Mouse (Mus musculus) layer of hippocampus, postnatal 14 days (tissue): ENCODE results near the gene Cmtm2b. TPM values are rescaled to one million over a fixed set of nuclear protein-coding genes. Genes with fewer than 3 reads are reported as not detected.
"Not testable (repeated sequence)": the region's sequence is repeated elsewhere in the genome, so short reads cannot be mapped to it uniquely, and the experiment has no call there.

Source experiments
- DNase-seq, 2 experiments: peaks; one replicate each; pipeline ENCODE4 v3.0.0; 2021 to 2022; ENCODE audit warnings: low spot score in 2 of 2, mixed read lengths in 1 of 2
- long read RNA-seq, 2 experiments: library from polyadenylated mRNA; stranded (forward); transcript quantifications; one replicate each; pipeline ENCODE4 v2.0.0; 2021
- total RNA-seq, 2 experiments: library from RNA; stranded (reverse); gene quantifications; 2 replicates each; pipeline ENCODE4 v1.2.3; 2021

Cmtm2b gene
- total RNA-seq, result not detected
- long read RNA-seq, experiment 1, result 0 reads
- long read RNA-seq, experiment 2, result 0 reads

DNA sequence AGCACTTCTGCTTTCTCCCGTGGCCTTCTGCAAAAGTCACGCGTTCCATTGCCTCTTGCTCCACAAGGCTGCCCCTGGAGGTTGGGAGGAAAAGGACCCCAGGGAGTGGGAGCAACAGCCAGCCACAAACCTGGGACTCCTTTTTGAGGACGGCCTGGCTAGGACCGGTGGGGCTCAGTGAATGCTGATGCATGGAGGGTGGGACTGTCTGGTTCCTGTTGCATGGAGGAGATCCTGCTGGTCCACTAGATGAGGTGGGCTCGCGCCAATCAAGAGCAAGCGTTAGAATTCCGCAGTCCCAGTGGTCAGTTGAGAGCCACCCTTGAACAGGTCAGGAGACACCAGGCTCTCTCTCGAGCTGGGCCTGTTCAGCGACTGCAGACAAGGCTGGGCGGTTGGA lies at the start of gene Cmtm2b:
Gene Cmtm2b, plus strand, starts transcription at position 301 of the 400 bp plus-strand sequence.
- not testable (repeated sequence) for DNase-seq

- not testable (repeated sequence) for DNase-seq
Observed at GRCm38 (mm10) chr8:104293081-104293480, 28.9 kb upstream of the Cmtm2b start, which contains the start of gene Cmtm2a. Gene Cmtm2a, minus strand, starts transcription at chr8:104293181.

DNA sequence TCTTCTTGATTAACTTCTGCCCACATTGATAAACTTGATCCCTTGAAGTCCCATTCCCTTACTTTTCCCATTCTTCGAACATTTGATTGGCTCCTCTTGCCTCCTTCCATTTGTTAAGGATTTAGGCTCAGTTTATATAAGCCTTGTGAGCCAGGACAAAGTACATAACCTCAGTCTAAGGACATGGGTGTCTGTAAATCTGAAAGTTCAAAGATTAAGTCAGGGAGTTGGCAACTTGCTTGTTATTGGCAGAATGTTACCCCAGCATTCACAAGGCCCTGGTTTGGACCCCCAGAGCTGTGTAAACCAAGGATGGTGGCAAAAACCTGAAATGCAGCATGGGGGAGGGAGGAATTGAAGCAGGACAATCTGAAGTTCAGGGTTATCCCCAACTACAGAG lies 27.6 kb upstream of the Cmtm2b start:
- DNase-seq, result no peak

- peak; percentile 16 to 40 for DNase-seq
Observed at GRCm38 (mm10) chr8:104301577-104301976, 20.5 kb upstream of the Cmtm2b start.

- DNase-seq, result not testable (repeated sequence)
Observed at GRCm38 (mm10) chr8:104302536-104302935, 19.5 kb upstream of the Cmtm2b start.

- DNase-seq, result no peak
Observed at GRCm38 (mm10) chr8:104304962-104305361, 17.1 kb upstream of the Cmtm2b start.

DNA sequence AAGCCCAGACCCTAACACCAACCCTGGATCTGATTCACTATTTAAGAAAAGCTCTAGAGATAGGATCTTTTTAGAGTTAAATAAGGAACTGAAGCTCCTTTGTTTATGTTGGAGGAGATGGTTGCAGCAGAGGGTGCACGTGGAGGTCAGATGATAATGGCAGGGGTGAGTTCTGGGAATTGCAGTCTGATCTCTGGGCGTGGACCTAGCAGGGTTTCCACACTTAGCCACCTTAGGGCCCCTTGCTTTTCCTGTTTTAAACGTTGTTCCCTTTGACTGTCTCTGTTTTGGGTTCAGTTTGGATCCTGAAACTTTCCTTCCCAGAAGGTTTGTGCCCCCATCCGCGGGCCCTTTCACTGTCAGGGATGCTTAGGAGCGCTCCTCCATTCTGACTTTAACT lies 13.7 kb upstream of the Cmtm2b start:
- DNase-seq, result not testable (repeated sequence)

DNA sequence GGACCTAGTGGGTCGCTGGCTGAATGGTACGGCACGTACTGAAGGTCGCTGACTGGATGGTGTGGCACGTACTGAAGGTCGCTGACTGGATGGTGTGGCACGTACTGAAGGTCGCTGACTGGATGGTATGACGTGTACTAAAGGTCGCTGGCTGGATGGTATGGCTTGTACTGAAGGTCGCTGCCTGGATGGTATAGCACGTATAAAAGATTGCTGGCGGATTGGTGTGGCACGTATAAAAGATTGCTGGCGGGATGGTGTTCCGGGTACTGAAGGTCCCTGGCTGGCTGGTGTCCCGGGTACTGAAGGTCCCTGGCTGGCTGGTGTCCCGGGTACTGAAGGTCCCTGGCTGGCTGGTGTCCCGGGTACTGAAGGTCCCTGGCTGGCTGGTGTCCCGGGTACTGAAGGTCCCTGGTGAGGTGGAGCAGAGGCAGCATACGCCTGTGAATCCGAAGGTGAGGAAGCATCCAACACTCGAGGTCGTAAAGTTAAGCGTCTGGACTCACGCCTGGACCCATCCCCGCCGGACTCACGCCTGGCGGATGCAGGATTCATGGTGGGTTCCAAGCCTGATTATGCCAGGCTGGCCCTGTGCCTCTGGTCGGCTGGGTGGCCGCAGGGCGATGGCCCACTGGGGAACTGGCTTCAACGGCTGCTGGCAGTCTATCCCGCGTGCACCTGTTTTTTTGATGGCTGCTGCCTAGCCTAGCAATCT lies 12.4 kb upstream of the Cmtm2b start, which contains the start of the genes Gm45711 and Cmtm1:
Gene Gm45711, minus strand, starts transcription at position 641 of the 715 bp plus-strand sequence.
Gene Cmtm1, minus strand, starts transcription at position 705 of the 715 bp plus-strand sequence.
- DNase-seq, result peak; percentile 31 to 52

GRCm38 (mm10) chr8:104312023-104312422 lies 10.0 kb upstream of the Cmtm2b start:
- not testable (repeated sequence) for DNase-seq

DNA sequence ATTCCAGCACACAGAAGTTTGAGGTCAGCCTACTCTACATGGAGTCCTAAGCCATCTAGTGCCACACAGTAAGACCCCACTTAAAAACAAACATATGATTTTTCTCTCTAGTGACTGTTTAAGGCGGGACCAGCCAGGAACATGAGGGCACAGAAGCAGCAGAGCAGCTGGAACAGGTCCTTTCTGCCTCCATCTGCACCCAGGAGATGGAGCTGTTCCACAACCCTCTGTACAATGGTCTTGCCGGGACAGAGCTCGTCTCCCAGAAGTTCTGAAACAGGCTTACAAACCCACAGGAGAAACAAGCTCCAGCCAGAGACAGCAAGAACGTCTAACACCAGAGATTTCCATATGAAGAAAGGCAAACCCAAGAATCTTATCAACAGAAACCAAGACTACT lies 8.7 kb upstream of the Cmtm2b start:
- DNase-seq, result no peak

- DNase-seq, result not testable (repeated sequence)
Observed at GRCm38 (mm10) chr8:104321267-104321666, 763 bp upstream of the Cmtm2b start, which contains the start of gene Gm11020. Gene Gm11020, plus strand, starts transcription at chr8:104321567.

GRCm38 (mm10) chr8:104332665-104333631 lies 10.9 kb downstream of the Cmtm2b start:
- DNase-seq, result no peak

DNA sequence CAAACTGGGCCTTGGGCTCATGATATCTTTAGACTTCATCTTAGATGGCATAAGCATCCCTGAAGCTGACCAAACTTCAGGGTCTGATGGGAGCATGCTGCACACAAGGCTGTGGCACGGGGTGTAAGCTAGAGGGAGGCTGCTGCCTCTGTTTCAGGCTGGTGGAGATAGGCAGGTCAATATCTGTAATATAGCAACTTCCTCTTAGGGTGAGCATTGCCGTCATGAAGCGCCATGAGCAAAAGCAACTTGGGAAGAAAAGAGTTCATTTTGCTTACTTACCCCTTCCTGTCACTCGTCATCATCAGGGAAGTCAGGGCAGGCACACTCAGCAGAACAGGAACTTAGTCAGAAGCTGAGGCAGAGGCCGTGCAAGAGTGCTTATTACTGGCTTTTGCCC lies 11.8 kb downstream of the Cmtm2b start:
- no peak for DNase-seq

DNA sequence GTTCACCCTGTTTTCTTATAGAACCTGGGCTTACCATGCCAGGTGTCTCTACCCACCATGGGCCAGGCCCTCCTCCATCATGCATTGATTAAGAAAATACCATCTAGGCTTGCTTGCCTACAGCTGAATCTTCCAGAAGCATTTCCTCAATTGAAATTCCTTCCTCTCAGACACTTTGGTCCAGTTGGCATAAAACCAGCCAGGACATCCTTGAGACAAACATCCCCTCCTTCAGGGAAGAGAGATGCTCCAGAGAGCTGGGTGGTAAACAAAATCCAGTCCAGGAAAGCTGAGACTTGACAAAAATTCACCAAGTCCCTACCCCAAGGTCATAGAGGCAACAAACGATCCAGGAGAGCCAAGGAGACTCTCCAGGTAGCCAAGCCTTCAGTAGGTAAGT lies 12.2 kb downstream of the Cmtm2b start:
- DNase-seq, result no peak

GRCm38 (mm10) chr8:104336806-104337205 lies 14.8 kb downstream of the Cmtm2b start:
- DNase-seq, result no peak

DNA sequence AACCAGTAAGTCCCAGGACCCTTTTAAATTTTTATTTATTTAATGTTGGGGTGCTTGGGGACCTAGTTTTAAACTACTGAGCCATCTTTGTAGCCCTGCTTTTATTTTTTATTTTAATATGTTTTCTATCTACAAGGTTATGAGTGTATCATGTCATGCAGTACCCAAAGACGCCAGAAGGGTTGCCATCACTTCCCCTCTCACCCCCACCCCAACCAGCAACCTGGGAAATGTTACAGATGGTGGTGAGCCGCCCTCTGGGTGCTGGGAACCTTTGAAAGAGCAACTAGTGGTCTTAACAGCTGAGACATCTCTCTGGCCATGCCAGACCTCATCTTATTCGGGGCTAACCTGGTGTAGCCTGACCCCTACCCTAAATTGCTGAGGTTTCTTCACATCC lies 15.9 kb downstream of the Cmtm2b start:
- DNase-seq, result no peak

DNA sequence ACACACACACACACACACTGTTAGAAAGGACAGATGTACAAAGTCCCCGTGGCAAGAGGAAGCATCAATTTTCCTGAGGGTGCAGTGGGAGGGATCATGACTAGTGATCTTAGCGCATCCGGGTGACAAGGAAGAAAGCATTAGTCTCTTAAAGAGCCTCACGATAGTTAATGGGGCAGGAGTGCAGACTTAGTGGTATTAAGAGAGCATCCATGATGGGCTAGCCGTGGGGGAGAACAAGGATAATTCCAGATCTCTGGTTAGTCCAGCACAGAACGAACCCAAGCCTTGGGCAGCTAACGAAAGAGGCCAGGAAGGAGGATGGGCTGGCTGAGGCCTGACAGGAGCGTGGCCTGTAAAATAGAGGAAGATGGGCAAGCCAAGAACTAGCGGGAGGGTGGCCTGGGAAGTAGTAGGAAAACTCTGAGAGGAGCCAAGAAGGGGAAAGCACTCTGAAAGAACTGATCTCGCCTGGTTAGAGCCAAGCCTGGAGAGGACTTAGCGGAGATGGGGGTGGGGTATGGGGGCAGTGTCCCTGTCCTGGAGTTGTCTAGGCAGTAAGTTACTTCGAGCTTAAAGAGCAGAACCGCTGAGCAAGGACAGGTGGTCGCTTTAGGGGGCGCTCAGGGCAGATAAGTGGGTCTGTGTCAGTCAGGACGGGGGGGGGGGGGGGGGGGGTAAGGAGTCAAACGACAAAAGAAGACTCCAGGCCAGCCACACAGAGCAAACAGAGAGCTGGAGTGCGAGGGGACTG lies 17.4 kb downstream of the Cmtm2b start, which contains the start of gene Cmtm3:
Gene Cmtm3, plus strand, starts transcription at position 182 of the 754 bp plus-strand sequence.
- peak in 1 of 2 experiments; percentile 51 for DNase-seq

DNA sequence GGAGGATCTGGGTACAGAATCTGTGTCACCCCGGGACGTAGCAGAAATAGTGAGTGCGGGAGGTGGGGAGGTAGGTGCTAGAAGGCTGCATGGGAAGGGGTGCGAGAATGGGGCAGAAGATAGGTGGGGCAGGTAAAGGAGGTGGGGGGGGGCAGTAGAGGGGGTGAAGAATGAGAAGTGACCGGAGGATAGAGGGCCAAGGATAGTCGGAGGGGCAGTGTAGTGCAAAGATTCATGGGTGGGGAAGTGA lies 17.9 kb downstream of the Cmtm2b start:
- no peak for DNase-seq

GRCm38 (mm10) chr8:104340233-104341105 lies 18.4 kb downstream of the Cmtm2b start:
- peak; percentile 67 to 71 for DNase-seq

GRCm38 (mm10) chr8:104341106-104341561 lies 19.1 kb downstream of the Cmtm2b start:
- DNase-seq, result peak; percentile 35 to 48
